Mouse (Mus musculus) MEL (cell line): ENCODE measurements around the gene Clic1. TPM values are rescaled to one million over a fixed set of nuclear protein-coding genes. Genes with fewer than 3 reads are reported as not detected.

ENCODE experiments used
- DNase-seq: peaks from one replicate; pipeline ENCODE4 v3.0.0; 2011; ENCODE audit warnings: low read depth, low spot score
- H3K27ac ChIP-seq: 2 replicates; pipeline ENCODE4 v1.5.1; 2012; ENCODE audit warnings: low read depth, mild to moderate bottlenecking, control low read depth, low read length, moderate library complexity; ENCODE audit not compliant: control insufficient read depth
- H3K27me3 ChIP-seq, 2 experiments: fragments of 150-350 bp in 1 of 2; sonication (generic) in 1 of 2; 2 replicates each; pipeline ENCODE4 v1.6.1; 2012; ENCODE audit warnings: low read length in 2 of 2, mild to moderate bottlenecking in 2 of 2, improper control_type of control experiment in 1 of 2, moderate library complexity in 1 of 2; ENCODE audit not compliant: insufficient read depth in 2 of 2, control insufficient read depth in 1 of 2
- H3K36me3 ChIP-seq, 2 experiments: 2 replicates each; pipeline ENCODE4 v1.6.1; 2012 to 2014; ENCODE audit warnings: low read length in 2 of 2, improper control_type of control experiment in 1 of 2, inconsistent platforms in 1 of 2, mild to moderate bottlenecking in 1 of 2; ENCODE audit not compliant: insufficient read depth in 2 of 2, control insufficient read depth in 1 of 2
- H3K4me1 ChIP-seq, 2 experiments: fragments of 150-350 bp in 1 of 2; sonication (generic) in 1 of 2; 2 replicates each; pipeline ENCODE4 v1.6.1; 2012; ENCODE audit warnings: low read length in 2 of 2, improper control_type of control experiment in 1 of 2, mild to moderate bottlenecking in 1 of 2; ENCODE audit not compliant: insufficient read depth in 2 of 2, control insufficient read depth in 1 of 2
- H3K4me3 ChIP-seq, 2 experiments: fragments of 150-350 bp in 1 of 2; sonication (generic) in 1 of 2; 2 replicates each; pipeline ENCODE4 v1.5.1; 2012; ENCODE audit warnings: low read depth in 2 of 2, low read length in 2 of 2, mild to moderate bottlenecking in 2 of 2, moderate library complexity in 2 of 2, control low read depth in 1 of 2, improper control_type of control experiment in 1 of 2; ENCODE audit not compliant: control insufficient read depth in 1 of 2, insufficient read depth in 1 of 2
- H3K79me2 ChIP-seq: 2 replicates; pipeline ENCODE4 v1.6.1; 2012; ENCODE audit warnings: mild to moderate bottlenecking, low read length, moderate library complexity; ENCODE audit not compliant: control insufficient read depth, poor library complexity, insufficient read depth
- H3K9ac ChIP-seq: 2 replicates; pipeline ENCODE4 v1.6.1; 2012; ENCODE audit warnings: low read depth, mild to moderate bottlenecking, control low read depth, low read length, moderate library complexity; ENCODE audit not compliant: control insufficient read depth, poor library complexity, severe bottlenecking
- H3K9me3 ChIP-seq: fragments of 150-350 bp; sonication (generic); replicated peaks from 2 replicates; pipeline ENCODE4 v1.6.1; 2012; ENCODE audit warnings: mild to moderate bottlenecking, low read length, improper control_type of control experiment, moderate library complexity; ENCODE audit not compliant: insufficient read depth
- BHLHE40 ChIP-seq: IDR thresholded peaks from 2 replicates; pipeline ENCODE4 v1.6.1; 2012; ENCODE audit warnings: low read depth, mild to moderate bottlenecking, inconsistent platforms, low read length, improper control_type of control experiment, borderline replicate concordance
- CHD1 ChIP-seq: IDR thresholded peaks from 2 replicates; pipeline ENCODE4 v1.6.1; 2012; ENCODE audit warnings: low read depth, mild to moderate bottlenecking, inconsistent platforms, low read length, improper control_type of control experiment
- ELF1 ChIP-seq: IDR thresholded peaks from 2 replicates; pipeline ENCODE4 v1.6.1; 2014; ENCODE audit warnings: low read depth, mild to moderate bottlenecking, inconsistent platforms, low read length, improper control_type of control experiment, moderate library complexity
- EP300 ChIP-seq, 2 experiments: IDR thresholded peaks; 2 replicates each; pipeline ENCODE4 v1.6.1; 2011; ENCODE audit warnings: improper control_type of control experiment in 2 of 2, low read length in 2 of 2, low read depth in 1 of 2, mild to moderate bottlenecking in 1 of 2
- ETS1 ChIP-seq: IDR thresholded peaks from 2 replicates; pipeline ENCODE4 v1.6.1; 2012; ENCODE audit warnings: low read depth, mild to moderate bottlenecking, inconsistent platforms, low read length, improper control_type of control experiment, moderate library complexity
- GABPA ChIP-seq: IDR thresholded peaks from 2 replicates; pipeline ENCODE4 v1.6.1; 2012; ENCODE audit warnings: low read depth, mild to moderate bottlenecking, inconsistent platforms, low read length, improper control_type of control experiment, moderate library complexity
- GATA1 ChIP-seq: IDR thresholded peaks from 2 replicates; pipeline ENCODE4 v1.6.1; 2011; ENCODE audit warnings: low read depth, low read length, improper control_type of control experiment
- HCFC1 ChIP-seq: IDR thresholded peaks from 2 replicates; pipeline ENCODE4 v1.6.1; 2012; ENCODE audit warnings: low read depth, mild to moderate bottlenecking, inconsistent platforms, low read length, improper control_type of control experiment, moderate library complexity
- MAFK ChIP-seq: IDR thresholded peaks from 2 replicates; pipeline ENCODE4 v1.6.1; 2011; ENCODE audit warnings: low read depth, mild to moderate bottlenecking, low read length, improper control_type of control experiment, borderline replicate concordance
- MXI1 ChIP-seq: IDR thresholded peaks from 2 replicates; pipeline ENCODE4 v1.6.1; 2011; ENCODE audit warnings: mild to moderate bottlenecking, low read depth, low read length, improper control_type of control experiment
- MYB ChIP-seq: IDR thresholded peaks from 2 replicates; pipeline ENCODE4 v1.6.1; 2011; ENCODE audit warnings: mild to moderate bottlenecking, low read depth, low read length, improper control_type of control experiment
- MYC ChIP-seq: IDR thresholded peaks from 2 replicates; pipeline ENCODE4 v1.6.1; 2011; ENCODE audit warnings: low read depth, mild to moderate bottlenecking, low read length, improper control_type of control experiment, moderate library complexity
- NELFE ChIP-seq: IDR thresholded peaks from 2 replicates; pipeline ENCODE4 v1.6.1; 2011; ENCODE audit warnings: low read depth, low read length, improper control_type of control experiment
- NRF1 ChIP-seq: IDR thresholded peaks from 2 replicates; pipeline ENCODE4 v1.6.1; 2014; ENCODE audit warnings: low read depth, mild to moderate bottlenecking, inconsistent platforms, low read length, improper control_type of control experiment, moderate library complexity; ENCODE audit not compliant: poor library complexity, insufficient read depth, severe bottlenecking
- POLR2A ChIP-seq, 2 experiments: IDR thresholded peaks; 2 replicates each; pipeline ENCODE4 v1.6.1; 2011 to 2012; ENCODE audit warnings: low read length in 2 of 2, mild to moderate bottlenecking in 2 of 2, control low read depth in 1 of 2, improper control_type of control experiment in 1 of 2, low read depth in 1 of 2, moderate library complexity in 1 of 2; ENCODE audit not compliant: control insufficient read depth in 1 of 2, insufficient read depth in 1 of 2, poor library complexity in 1 of 2
- POLR2AphosphoS2 ChIP-seq: IDR thresholded peaks from 2 replicates; pipeline ENCODE4 v1.6.1; 2011; ENCODE audit warnings: low read length, improper control_type of control experiment
- RAD21 ChIP-seq: IDR thresholded peaks from 2 replicates; pipeline ENCODE4 v1.6.1; 2011; ENCODE audit warnings: mild to moderate bottlenecking, low read depth, low read length, improper control_type of control experiment
- RCOR1 ChIP-seq: IDR thresholded peaks from 2 replicates; pipeline ENCODE4 v1.6.1; 2012; ENCODE audit warnings: low read depth, mild to moderate bottlenecking, inconsistent platforms, low read length, improper control_type of control experiment
- SIN3A ChIP-seq: IDR thresholded peaks from 2 replicates; pipeline ENCODE4 v1.6.1; 2012; ENCODE audit warnings: low read length, improper control_type of control experiment, inconsistent platforms
- TBP ChIP-seq: IDR thresholded peaks from 2 replicates; pipeline ENCODE4 v1.8.0; 2011; ENCODE audit warnings: low read depth, low read length, improper control_type of control experiment
- TCF12 ChIP-seq: IDR thresholded peaks from 2 replicates; pipeline ENCODE4 v1.6.1; 2014; ENCODE audit warnings: low read depth, mild to moderate bottlenecking, inconsistent platforms, low read length, improper control_type of control experiment, moderate library complexity
- UBTF ChIP-seq: IDR thresholded peaks from 2 replicates; pipeline ENCODE4 v1.6.1; 2012; ENCODE audit warnings: low read depth, mild to moderate bottlenecking, inconsistent platforms, low read length, improper control_type of control experiment, moderate library complexity, borderline replicate concordance; ENCODE audit not compliant: insufficient read depth
- USF1 ChIP-seq: IDR thresholded peaks from 2 replicates; pipeline ENCODE4 v1.6.1; 2014; ENCODE audit warnings: low read depth, mild to moderate bottlenecking, inconsistent platforms, low read length, improper control_type of control experiment, moderate library complexity
- USF2 ChIP-seq, 2 experiments: IDR thresholded peaks; 2 replicates each; pipeline ENCODE4 v1.6.1; 2011 to 2012; ENCODE audit warnings: improper control_type of control experiment in 2 of 2, low read length in 2 of 2, borderline replicate concordance in 1 of 2, inconsistent platforms in 1 of 2, low read depth in 1 of 2, mild to moderate bottlenecking in 1 of 2; ENCODE audit not compliant: insufficient read depth in 1 of 2
- ZMIZ1 ChIP-seq: IDR thresholded peaks from 2 replicates; pipeline ENCODE4 v1.6.1; 2012; ENCODE audit warnings: low read depth, mild to moderate bottlenecking, inconsistent platforms, low read length, improper control_type of control experiment, moderate library complexity
- ZNF384 ChIP-seq: IDR thresholded peaks from 2 replicates; pipeline ENCODE4 v1.6.1; 2012; ENCODE audit warnings: low read depth, mild to moderate bottlenecking, inconsistent platforms, low read length, improper control_type of control experiment
- polyA plus RNA-seq, 2 experiments: library from polyadenylated mRNA; stranded (reverse) in 1 of 2; unstranded in 1 of 2; fragments of >175 nt in 1 of 2; fragments of >200 nt in 1 of 2; gene quantifications; 2 replicates each; pipeline versions ENCODE4 v1.2.1 to v1.2.4; 2012; ENCODE audit warnings: low replicate concordance in 2 of 2, low read depth in 1 of 2; ENCODE audit not compliant: insufficient read length in 2 of 2, insufficient read depth in 1 of 2, missing spikeins in 1 of 2
- total RNA-seq: library from RNA; depleted of rRNA; stranded (reverse); fragments of 300-350 nt; gene quantifications from 2 replicates; pipeline ENCODE4 v1.2.3, GENCODE M21; 2012

Clic1 gene
- total and polyA plus RNA-seq, 3 experiments, result 309 to 335 (median 333) TPM

DNA sequence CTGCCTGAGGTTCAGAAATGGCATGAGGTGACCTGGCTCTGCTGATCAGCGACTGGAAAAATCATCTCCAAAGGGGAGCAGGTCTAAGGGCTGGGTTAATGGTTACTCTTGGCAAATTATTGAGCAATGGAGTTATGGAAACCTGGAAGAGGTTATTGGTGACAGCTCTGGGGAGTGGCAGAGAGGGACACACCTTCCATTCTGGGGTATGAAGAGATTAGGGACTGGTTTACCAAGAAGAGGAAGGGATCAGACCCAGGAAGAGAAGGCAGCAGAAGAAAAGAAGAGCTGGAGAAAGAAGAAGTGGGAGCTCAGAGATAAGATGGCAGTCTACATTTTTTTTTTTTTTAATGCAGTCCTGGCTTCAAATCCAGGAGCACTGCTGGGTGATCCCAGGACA is 2.1 kb upstream of the Clic1 start:
- peaks cover 7 to 47% of the 10 kb centered on the region in 2 experiments for H3K4me1 ChIP-seq
- H3K27me3 ChIP-seq, result no peaks in the 10 kb centered on the region
- H3K9me3 ChIP-seq, result no peaks in the 10 kb centered on the region
- peak; percentile 81 for DNase-seq
- H3K36me3 ChIP-seq, result peaks cover 0 to 33% of the 10 kb centered on the region in 2 experiments; a peak in 3 of 4 replicates
- peak; percentile 20; the same call in 1 of the 2 replicates for TF ChIP-seq SIN3A
- no peak for TF ChIP-seq TCF12
- TF ChIP-seq ELF1, result peak; percentile 50; the same call in 1 of the 2 replicates
- TF ChIP-seq RCOR1, result peak; percentile 69
- peak; percentile 89 for TF ChIP-seq GATA1
- no peak for TF ChIP-seq NRF1
- TF ChIP-seq ZNF384, result peak; percentile 98
- TF ChIP-seq MXI1, result no peak; the same call in 1 of the 2 replicates
- peak; percentile 69 to 75 for TF ChIP-seq EP300 (IDR thresholded peaks at IDR 0.05; ENCODE audit: low read depth in 1 of 2, low read length in 2 of 2)
- peak; percentile 85 for TF ChIP-seq TBP
- peak; percentile 83 for TF ChIP-seq ETS1
- peak; percentile 15; the same call in 1 of the 2 replicates for TF ChIP-seq MYC
- no peak for TF ChIP-seq RAD21
- TF ChIP-seq HCFC1, result 0 out of 2 replicates have a peak, but pooled peaks have one; percentile 14
- TF ChIP-seq BHLHE40, result peak; percentile 13; the same call in 1 of the 2 replicates
- H3K79me2 ChIP-seq, result peaks cover 26% of the 10 kb centered on the region
- H3K4me3 ChIP-seq, result peak overlapping the region; percentile 48 to 52
- H3K27ac ChIP-seq, result peak overlapping the region; percentile 98
- H3K9ac ChIP-seq, result peak overlapping the region; percentile 66

DNA sequence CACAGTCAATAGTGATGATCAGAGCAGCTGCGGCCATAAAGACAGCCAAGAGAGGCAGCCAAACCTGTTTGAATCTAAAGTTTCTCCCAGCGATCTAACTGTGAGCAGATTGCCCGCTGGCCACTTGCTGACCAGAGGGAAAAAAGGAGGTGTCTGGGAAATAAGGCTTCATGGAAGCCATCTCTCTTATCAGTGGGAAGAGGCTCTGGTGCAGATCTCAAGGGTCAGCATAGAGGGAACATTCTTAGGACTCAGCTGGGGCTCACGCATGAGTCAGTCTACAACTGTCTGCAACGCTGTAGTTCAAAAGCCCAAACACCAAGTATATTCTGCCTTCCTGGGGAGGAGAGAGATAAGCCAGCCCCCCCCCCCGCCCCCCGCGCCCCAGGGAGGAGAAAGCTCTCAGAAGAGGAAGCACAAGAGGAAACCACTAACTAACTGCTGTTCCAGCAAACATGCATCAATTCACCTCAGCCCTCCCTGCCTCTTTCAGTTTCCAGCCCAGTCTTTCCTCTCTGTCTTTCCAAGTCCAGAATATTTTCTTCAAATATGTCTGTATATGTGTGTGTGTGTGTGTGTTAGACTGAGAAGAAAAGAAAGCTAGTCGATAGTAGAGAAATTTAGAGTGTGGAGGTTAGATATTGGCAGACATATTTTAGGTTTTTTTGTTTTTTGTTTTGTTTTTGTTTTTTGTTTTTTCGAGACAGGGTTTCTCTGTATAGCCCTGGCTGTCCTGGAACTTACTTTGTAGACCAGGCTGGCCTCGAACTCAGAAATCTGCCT is 1.4 kb upstream of the Clic1 start:
- H3K4me3 ChIP-seq, result peak overlapping the region; percentile 50 to 52
- peaks cover 31% of the 10 kb centered on the region for H3K79me2 ChIP-seq
- peaks cover 7 to 51% of the 10 kb centered on the region in 2 experiments for H3K4me1 ChIP-seq
- H3K27ac ChIP-seq, result peak overlapping the region; percentile 98
- no peaks in the 10 kb centered on the region for H3K27me3 ChIP-seq
- no peaks in the 10 kb centered on the region for H3K9me3 ChIP-seq
- peaks cover 2 to 39% of the 10 kb centered on the region in 2 experiments for H3K36me3 ChIP-seq
- peak; percentile 90 for DNase-seq
- H3K9ac ChIP-seq, result peak overlapping the region; percentile 66
- TF ChIP-seq USF1 (no peak), UBTF (no peak), ZMIZ1 (peak; percentile 89), RAD21 (no peak), TCF12 (peak; percentile 80), RCOR1 (peak; percentile 57), POLR2AphosphoS2 (no peak), GATA1 (peak; percentile 36; the same call in 1 of the 2 replicates), SIN3A (peak; percentile 70), ELF1 (0 out of 2 replicates have a peak, but pooled peaks have one; percentile 45), MAFK (0 out of 2 replicates have a peak, but pooled peaks have one; percentile 37), MYB (peak; percentile 58; the same call in 1 of the 2 replicates), USF2 (IDR thresholded peaks at IDR 0.05; ENCODE audit: borderline replicate concordance in 1 of 2, insufficient read depth in 1 of 2, low read depth in 1 of 2, low read length in 2 of 2) (no peak), POLR2A (IDR thresholded peaks at IDR 0.05; ENCODE audit: control insufficient read depth in 1 of 2, insufficient read depth in 1 of 2, low read depth in 1 of 2, low read length in 2 of 2, poor library complexity in 1 of 2) (peak in 1 of 2 experiments; percentile 72; a peak in 2 of 4 replicates), BHLHE40 (no peak; the same call in 1 of the 2 replicates), MYC (peak; percentile 55; the same call in 1 of the 2 replicates), ETS1 (peak; percentile 90), NELFE (peak; percentile 74), GABPA (no peak), HCFC1 (0 out of 2 replicates have a peak, but pooled peaks have one; percentile 44), CHD1 (peak; percentile 96; the same call in 1 of the 2 replicates)
